Mouse (Mus musculus): Measurements from ENCODE around the gene Sipa1l1. TPM values are rescaled to one million over a fixed set of nuclear protein-coding genes. Genes with fewer than 3 reads are reported as not detected.

Sipa1l1 gene
- polyA plus RNA-seq, 1 experiment from 2014 or later, result 34.8 TPM

GRCm38 (mm10) chr12:82154527-82154926 is 14.6 kb upstream of the Sipa1l1 start:
- Histone ChIP-seq H3K9ac (no peak overlapping the region), H3K4me2 (no peak overlapping the region), H3K36me3 (no peaks in the 10 kb centered on the region), H3K27me3 (no peaks in the 10 kb centered on the region), H3K27ac (no peak overlapping the region), H3K4me3 (no peak overlapping the region), H3K4me1 (no peaks in the 10 kb centered on the region), H3K9me3 (no peaks in the 10 kb centered on the region)
- ATAC-seq (ENCODE audit: insufficient number of reproducible peaks, insufficient read depth, low FRiP score, low TSS enrichment, low read depth), result no peak
- 79% methylated on average over 4 of the region's 4 CpGs for WGBS

- WGBS, result 93% methylated on average over 16 of the region's 16 CpGs
Observed at GRCm38 (mm10) chr12:82158516-82158915, 10.6 kb upstream of the Sipa1l1 start.

GRCm38 (mm10) chr12:82159372-82159771 is 9.7 kb upstream of the Sipa1l1 start:
- ATAC-seq (ENCODE audit: insufficient number of reproducible peaks, insufficient read depth, low FRiP score, low TSS enrichment, low read depth), result no peak
- Histone ChIP-seq H3K4me3 (no peak overlapping the region), H3K27me3 (no peaks in the 10 kb centered on the region), H3K9ac (no peak overlapping the region), H3K36me3 (no peaks in the 10 kb centered on the region), H3K4me2 (no peak overlapping the region), H3K4me1 (no peaks in the 10 kb centered on the region), H3K27ac (no peak overlapping the region), H3K9me3 (no peaks in the 10 kb centered on the region)
- WGBS, result 93% methylated on average over 3 of the region's 3 CpGs

More at GRCm38 (mm10) chr12:82158516-82158915, 10.6 kb upstream of the Sipa1l1 start:
- H3K4me1 ChIP-seq, result no peaks in the 10 kb centered on the region
- H3K36me3 ChIP-seq, result no peaks in the 10 kb centered on the region
- ATAC-seq (ENCODE audit: insufficient number of reproducible peaks, insufficient read depth, low FRiP score, low TSS enrichment, low read depth), result no peak
- no peaks in the 10 kb centered on the region for H3K27me3 ChIP-seq
- H3K27ac ChIP-seq, result no peak overlapping the region
- no peak overlapping the region for H3K9ac ChIP-seq
- H3K9me3 ChIP-seq, result no peaks in the 10 kb centered on the region
- H3K4me3 ChIP-seq, result no peak overlapping the region
- no peak overlapping the region for H3K4me2 ChIP-seq

- H3K4me2 ChIP-seq, result no peak overlapping the region
- H3K4me3 ChIP-seq, result no peak overlapping the region
- no peaks in the 10 kb centered on the region for H3K9me3 ChIP-seq
- peaks cover 14% of the 10 kb centered on the region; the same call in 1 of the 2 replicates for H3K4me1 ChIP-seq
- ATAC-seq (ENCODE audit: insufficient number of reproducible peaks, insufficient read depth, low FRiP score, low TSS enrichment, low read depth), result no peak
- H3K27me3 ChIP-seq, result no peaks in the 10 kb centered on the region
- 78% methylated on average over 4 of the region's 4 CpGs for WGBS
- no peaks in the 10 kb centered on the region for H3K36me3 ChIP-seq
- H3K27ac ChIP-seq, result no peak overlapping the region
- no peak overlapping the region for H3K9ac ChIP-seq
Observed at GRCm38 (mm10) chr12:82165651-82166050, 3.5 kb upstream of the Sipa1l1 start.

- Histone ChIP-seq H3K27ac (no peak overlapping the region), H3K9ac (peak overlapping the region; percentile 6; the same call in 1 of the 2 replicates), H3K27me3 (no peaks in the 10 kb centered on the region), H3K4me1 (peaks cover 17% of the 10 kb centered on the region), H3K9me3 (no peaks in the 10 kb centered on the region), H3K4me2 (peak overlapping the region; percentile 39), H3K4me3 (no peak overlapping the region), H3K36me3 (no peaks in the 10 kb centered on the region)
- ATAC-seq (ENCODE audit: insufficient number of reproducible peaks, insufficient read depth, low FRiP score, low TSS enrichment, low read depth), result no peak
- 30% methylated on average over 14 of the region's 14 CpGs for WGBS
Observed at GRCm38 (mm10) chr12:82166101-82166571, 3.0 kb upstream of the Sipa1l1 start.

GRCm38 (mm10) chr12:82169571-82170431 is 681 bp downstream of the Sipa1l1 start:
- Histone ChIP-seq H3K4me2 (peak overlapping the region; percentile 88), H3K27me3 (no peaks in the 10 kb centered on the region), H3K4me3 (peak overlapping the region; percentile 89), H3K36me3 (no peaks in the 10 kb centered on the region), H3K27ac (peak overlapping the region; percentile 97), H3K4me1 (peaks cover 39% of the 10 kb centered on the region), H3K9me3 (no peaks in the 10 kb centered on the region), H3K9ac (peak overlapping the region; percentile 96)
- ATAC-seq (ENCODE audit: insufficient number of reproducible peaks, insufficient read depth, low FRiP score, low TSS enrichment, low read depth), result peak; percentile 62
- WGBS, result under 1% methylated on average over 79 of the region's 109 CpGs

GRCm38 (mm10) chr12:82170461-82171279 is 1.6 kb downstream of the Sipa1l1 start:
- H3K27ac ChIP-seq, result peak overlapping the region; percentile 97
- ATAC-seq (ENCODE audit: insufficient number of reproducible peaks, insufficient read depth, low FRiP score, low TSS enrichment, low read depth), result no peak
- H3K4me1 ChIP-seq, result peaks cover 40% of the 10 kb centered on the region
- WGBS, result 1% methylated on average over 29 of the region's 29 CpGs
- H3K36me3 ChIP-seq, result no peaks in the 10 kb centered on the region
- H3K4me3 ChIP-seq, result peak overlapping the region; percentile 89
- H3K9me3 ChIP-seq, result no peaks in the 10 kb centered on the region
- peak overlapping the region; percentile 88 for H3K4me2 ChIP-seq
- no peaks in the 10 kb centered on the region for H3K27me3 ChIP-seq
- H3K9ac ChIP-seq, result peak overlapping the region; percentile 96

GRCm38 (mm10) chr12:82171591-82171990 is 2.5 kb downstream of the Sipa1l1 start:
- peak overlapping the region; percentile 96; the same call in 1 of the 2 replicates for H3K9ac ChIP-seq
- no peaks in the 10 kb centered on the region for H3K9me3 ChIP-seq
- H3K4me2 ChIP-seq, result peak overlapping the region; percentile 88
- no peaks in the 10 kb centered on the region for H3K27me3 ChIP-seq
- no peak overlapping the region for H3K27ac ChIP-seq
- ATAC-seq (ENCODE audit: insufficient number of reproducible peaks, insufficient read depth, low FRiP score, low TSS enrichment, low read depth), result no peak
- H3K4me1 ChIP-seq, result peaks cover 31% of the 10 kb centered on the region
- WGBS, result 20% methylated on average over 10 of the region's 10 CpGs
- H3K4me3 ChIP-seq, result peak overlapping the region; percentile 89
- no peaks in the 10 kb centered on the region for H3K36me3 ChIP-seq

- no peak overlapping the region for H3K27ac ChIP-seq
- H3K36me3 ChIP-seq, result no peaks in the 10 kb centered on the region
- H3K9ac ChIP-seq, result no peak overlapping the region
- 96% methylated on average over 1 of the region's 1 CpGs for WGBS
- ATAC-seq (ENCODE audit: insufficient number of reproducible peaks, insufficient read depth, low FRiP score, low TSS enrichment, low read depth), result no peak
- H3K27me3 ChIP-seq, result no peaks in the 10 kb centered on the region
- no peak overlapping the region for H3K4me2 ChIP-seq
- H3K4me1 ChIP-seq, result peaks cover 28% of the 10 kb centered on the region
- no peak overlapping the region for H3K4me3 ChIP-seq
- H3K9me3 ChIP-seq, result no peaks in the 10 kb centered on the region
Observed at GRCm38 (mm10) chr12:82173623-82174022, 4.5 kb downstream of the Sipa1l1 start.

GRCm38 (mm10) chr12:82175709-82176108 is 6.6 kb downstream of the Sipa1l1 start:
- no peak overlapping the region for H3K4me2 ChIP-seq
- ATAC-seq (ENCODE audit: insufficient number of reproducible peaks, insufficient read depth, low FRiP score, low TSS enrichment, low read depth), result no peak
- H3K9ac ChIP-seq, result no peak overlapping the region
- H3K27me3 ChIP-seq, result no peaks in the 10 kb centered on the region
- H3K9me3 ChIP-seq, result no peaks in the 10 kb centered on the region
- H3K4me3 ChIP-seq, result no peak overlapping the region
- WGBS, result 93% methylated on average over 3 of the region's 3 CpGs
- H3K4me1 ChIP-seq, result peaks cover 30% of the 10 kb centered on the region
- no peak overlapping the region for H3K27ac ChIP-seq
- no peaks in the 10 kb centered on the region for H3K36me3 ChIP-seq

GRCm38 (mm10) chr12:82178636-82179035 is 9.5 kb downstream of the Sipa1l1 start:
- H3K36me3 ChIP-seq, result peaks cover 21% of the 10 kb centered on the region
- WGBS, result 90% methylated on average over 4 of the region's 4 CpGs

More at GRCm38 (mm10) chr12:82178636-82179035, 9.5 kb downstream of the Sipa1l1 start:
- Histone ChIP-seq H3K4me1 (peaks cover 9% of the 10 kb centered on the region), H3K4me2 (no peak overlapping the region), H3K27ac (no peak overlapping the region), H3K4me3 (no peak overlapping the region), H3K27me3 (no peaks in the 10 kb centered on the region), H3K9me3 (0 out of 2 replicates have a peak, but pooled peaks cover 8% of the 10 kb centered on the region), H3K9ac (no peak overlapping the region)
- no peak for ATAC-seq (ENCODE audit: insufficient number of reproducible peaks, insufficient read depth, low FRiP score, low TSS enrichment, low read depth)
